Mouse (Mus musculus) liver, postnatal 0 days (tissue): ENCODE results near the gene Slc44a1.

Experiments
- CTCF ChIP-seq: sonication (generic); IDR thresholded peaks from 2 replicates; pipeline ENCODE4 v1.5.1; 2016; ENCODE audit warnings: antibody characterized with exemption, low read depth
- EP300 ChIP-seq: IDR thresholded peaks from 2 replicates; pipeline ENCODE4 v1.6.1; 2016; ENCODE audit warnings: antibody characterized with exemption, low read depth, mild to moderate bottlenecking

DNA sequence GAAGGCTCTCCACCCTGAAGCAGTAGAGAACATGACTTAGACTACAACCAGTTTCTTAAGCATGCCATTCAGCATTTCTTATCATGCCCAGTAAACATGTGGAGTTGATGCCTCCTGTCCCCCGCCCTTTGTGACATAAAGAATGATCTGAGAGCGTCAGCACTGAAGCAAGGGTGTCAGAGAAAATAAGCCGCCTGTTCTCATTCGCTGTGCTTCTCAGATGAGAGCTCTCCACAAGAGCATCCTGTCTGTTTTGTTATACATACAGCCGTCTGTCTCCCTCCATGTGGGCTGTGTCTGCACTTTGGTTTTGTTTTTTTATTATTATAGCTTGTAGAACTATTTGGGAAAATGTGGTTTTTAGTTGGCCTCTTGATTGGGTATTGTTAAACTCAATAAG lies 124.4 kb downstream of the Slc44a1 start:
- TF ChIP-seq CTCF = no peak
- no peak for TF ChIP-seq EP300
